ENCODE assay signal across 13 mouse cellular contexts in the genomic region with DNA sequence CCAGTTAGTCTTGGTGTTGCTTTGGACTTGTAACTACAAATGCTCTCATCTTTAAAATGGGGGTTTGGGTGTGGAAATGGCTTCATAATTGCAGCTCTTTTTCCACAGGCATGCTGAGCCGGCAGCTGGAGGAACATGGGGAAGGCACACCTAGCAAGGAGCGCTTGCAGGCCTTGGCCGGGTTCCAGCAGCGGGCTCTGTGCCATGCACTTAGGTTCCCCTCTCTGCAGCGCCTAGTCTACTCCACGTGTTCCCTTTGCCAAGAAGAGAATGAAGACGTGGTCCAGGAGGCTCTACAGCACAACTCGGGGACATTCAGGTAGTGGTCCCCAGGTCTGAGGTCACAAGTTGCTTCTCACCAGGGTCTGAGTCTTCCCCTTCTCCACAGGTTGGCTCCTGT. TPM values are rescaled to one million over a fixed set of nuclear protein-coding genes. Genes with fewer than 3 reads are reported as not detected.
A peak's percentile ranks its signal among the peaks of the same experiment; 100 is the strongest.
DNase-seq lines count a peak whose midpoint lies in the region; ATAC-seq and TF ChIP-seq lines count a peak whose summit lies in the region.
"Had no signal": no experiment of that assay in that cellular context is flagged by ENCODE, and none has a peak within 500 bp of the region (broad histone marks: within the 10 kb centered on the region; RNA-seq: fewer than 3 reads in every experiment).

No protein-coding gene starts in this region.

- 48% methylated on average over 8 of the region's 8 CpGs for WGBS in hindbrain, postnatal 0 days
- WGBS in hindbrain, embryonic 13.5 days = 77% methylated on average over 8 of the region's 8 CpGs

- no peaks in the 10 kb centered on the region for H3K27me3 ChIP-seq in hindbrain, postnatal 0 days (ENCODE audit: insufficient read depth, low read length)
- H3K27me3 ChIP-seq in hindbrain, embryonic 13.5 days = no peaks in the 10 kb centered on the region
- H3K27me3 ChIP-seq in MEL (ENCODE audit: control insufficient read depth in 1 of 2, insufficient read depth in 2 of 2, low read length in 2 of 2) = no peaks in the 10 kb centered on the region

- TF ChIP-seq CTCF in hindbrain, postnatal 0 days (IDR thresholded peaks at IDR 0.05; ENCODE audit: low read depth) = no peak
- no peak for TF ChIP-seq CTCF in MEL (IDR thresholded peaks at IDR 0.05 in 2 of 3, conservative IDR thresholded peaks at IDR 0.05 in 1 of 3; ENCODE audit: control insufficient read depth in 1 of 3, insufficient read depth in 1 of 3, low read depth in 2 of 3, low read length in 3 of 3, poor library complexity in 1 of 3, severe bottlenecking in 1 of 3)

- no peak overlapping the region for H3K27ac ChIP-seq in hindbrain, postnatal 0 days
- H3K27ac ChIP-seq in hindbrain, embryonic 13.5 days = no peak overlapping the region
- H3K27ac ChIP-seq in MEL (ENCODE audit: control insufficient read depth, low read depth, low read length) = no peak overlapping the region
- H3K27ac ChIP-seq: midbrain, embryonic 10.5 days had no signal

- no peaks in the 10 kb centered on the region for H3K9me3 ChIP-seq in hindbrain, postnatal 0 days (ENCODE audit: low read length)
- no peaks in the 10 kb centered on the region for H3K9me3 ChIP-seq in hindbrain, embryonic 13.5 days
- H3K9me3 ChIP-seq in MEL (replicated peaks; ENCODE audit: insufficient read depth, low read length) = no peaks in the 10 kb centered on the region

- H3K79me2 ChIP-seq in MEL (ENCODE audit: control insufficient read depth, insufficient read depth, low read length, poor library complexity) = peaks cover 14% of the 10 kb centered on the region

- no peak overlapping the region for H3K4me2 ChIP-seq in hindbrain, postnatal 0 days (ENCODE audit: low read depth, low read length)
- no peak overlapping the region for H3K4me2 ChIP-seq in hindbrain, embryonic 13.5 days

- TF ChIP-seq POLR2A in MEL (IDR thresholded peaks at IDR 0.05; ENCODE audit: control insufficient read depth in 1 of 2, insufficient read depth in 1 of 2, low read depth in 1 of 2, low read length in 2 of 2, poor library complexity in 1 of 2) = no peak

- peak; percentile 42 for DNase-seq in cerebellum, adult 11-12 months
- DNase-seq in cerebellum, adult 9-10 months = no peak
- DNase-seq in hindbrain, postnatal 0 days (ENCODE audit: low spot score) = peak; percentile 50
- peak; percentile 57 for DNase-seq in MEL (ENCODE audit: low read depth, low spot score)
- DNase-seq in kidney, postnatal 10 days = peak; percentile 61
- no peak for DNase-seq in T-cell, adult 2 months (ENCODE audit: low spot score)
- DNase-seq in thymus, postnatal 14 days = no peak
- DNase-seq: forebrain, postnatal 0 days had no signal

- peaks cover 68% of the 10 kb centered on the region for H3K36me3 ChIP-seq in hindbrain, postnatal 0 days (ENCODE audit: insufficient read depth, low read length)
- peaks cover 89% of the 10 kb centered on the region for H3K36me3 ChIP-seq in hindbrain, embryonic 13.5 days
- peaks cover 2 to 4% of the 10 kb centered on the region in 2 experiments; a peak in 2 of 4 replicates for H3K36me3 ChIP-seq in MEL (ENCODE audit: control insufficient read depth in 1 of 2, insufficient read depth in 2 of 2, low read length in 2 of 2)

- H3K9ac ChIP-seq in hindbrain, postnatal 0 days (replicated peaks; ENCODE audit: low read length) = no peak overlapping the region
- no peak overlapping the region for H3K9ac ChIP-seq in hindbrain, embryonic 13.5 days
- no peak overlapping the region for H3K9ac ChIP-seq in MEL (ENCODE audit: control insufficient read depth, low read depth, low read length, poor library complexity, severe bottlenecking)
- H3K9ac ChIP-seq: forebrain, postnatal 0 days had no signal

- no peak for TF ChIP-seq RAD21 in MEL (IDR thresholded peaks at IDR 0.05; ENCODE audit: low read depth, low read length)

- no peak for TF ChIP-seq EP300 in MEL (IDR thresholded peaks at IDR 0.05; ENCODE audit: low read depth in 1 of 2, low read length in 2 of 2)

- no peak overlapping the region for H3K4me3 ChIP-seq in hindbrain, postnatal 0 days (ENCODE audit: low read length)
- no peak overlapping the region for H3K4me3 ChIP-seq in hindbrain, embryonic 13.5 days
- H3K4me3 ChIP-seq in MEL (ENCODE audit: control insufficient read depth in 1 of 2, insufficient read depth in 1 of 2, low read depth in 2 of 2, low read length in 2 of 2) = no peak overlapping the region
- H3K4me3 ChIP-seq: midbrain, embryonic 10.5 days had no signal

- no peak for ATAC-seq in hindbrain, postnatal 0 days
- no peak for ATAC-seq in hindbrain, embryonic 13.5 days (ENCODE audit: low FRiP score)
- ATAC-seq: forebrain, postnatal 0 days had no signal

- peaks cover 6% of the 10 kb centered on the region; the same call in 1 of the 2 replicates for H3K4me1 ChIP-seq in hindbrain, postnatal 0 days (ENCODE audit: insufficient read depth, low read length)
- H3K4me1 ChIP-seq in hindbrain, embryonic 13.5 days (replicated peaks) = peaks cover 12% of the 10 kb centered on the region
- peaks cover 0 to 4% of the 10 kb centered on the region in 2 experiments; a peak in 3 of 4 replicates for H3K4me1 ChIP-seq in MEL (ENCODE audit: control insufficient read depth in 1 of 2, insufficient read depth in 2 of 2, low read length in 2 of 2)

TF ChIP-seq in MEL, 35 proteins besides CTCF, POLR2A, EP300 and RAD21:
- TF ChIP-seq TCF12 (IDR thresholded peaks at IDR 0.05; ENCODE audit: low read depth, low read length) (no peak), MXI1 (IDR thresholded peaks at IDR 0.05; ENCODE audit: low read depth, low read length) (peak; percentile 79), MYC (IDR thresholded peaks at IDR 0.05; ENCODE audit: low read depth, low read length) (peak; percentile 61; the same call in 1 of the 2 replicates), ETS1 (IDR thresholded peaks at IDR 0.05; ENCODE audit: low read depth, low read length) (no peak), MAX (IDR thresholded peaks at IDR 0.05; ENCODE audit: low read length) (peak; percentile 70; the same call in 1 of the 2 replicates)

RNA-seq across cellular contexts. Expression of a gene that starts 5.4 kb away (rescaled TPM):
- 17.8 and 22.7 TPM in 2 replicates for total RNA-seq in hindbrain, postnatal 0 days (2014; rRNA removed)
- polyA plus RNA-seq in hindbrain, postnatal 0 days (2015; fragmentation: Nextera tagmentation; extraction: Ambion mirVana) = 18.1 and 19.1 TPM in 2 replicates
- 31.1 and 31.2 TPM in 2 replicates for polyA plus RNA-seq in hindbrain, embryonic 13.5 days (2015; fragmentation: Nextera tagmentation; extraction: Ambion mirVana)
- total RNA-seq in MEL (2012; rRNA removed) = 70.8 and 90.0 TPM in 2 replicates
- 100 to 1,000 TPM in 1 of 2 experiments, 10 to 100 TPM in 1; 97.5 to 178 TPM for polyA plus RNA-seq in MEL (2012; ENCODE audit: insufficient read depth in 1 of 2, insufficient read length in 2 of 2, low read depth in 1 of 2, low replicate concordance in 2 of 2, missing spikeins in 1 of 2)

RNA-seq across cellular contexts. Expression of a gene that starts 19.2 kb away (rescaled TPM):
- total RNA-seq in hindbrain, postnatal 0 days (2014; rRNA removed) = 11.2 and 14.3 TPM in 2 replicates
- polyA plus RNA-seq in hindbrain, postnatal 0 days (2015; fragmentation: Nextera tagmentation; extraction: Ambion mirVana) = 7.5 TPM in 2 replicates
- polyA plus RNA-seq in hindbrain, embryonic 13.5 days (2015; fragmentation: Nextera tagmentation; extraction: Ambion mirVana) = 11.1 TPM in 2 replicates
- 10.2 and 12.4 TPM in 2 replicates for total RNA-seq in MEL (2012; rRNA removed)
- polyA plus RNA-seq in MEL (2012; ENCODE audit: insufficient read depth in 1 of 2, insufficient read length in 2 of 2, low read depth in 1 of 2, low replicate concordance in 2 of 2, missing spikeins in 1 of 2) = 10 to 100 TPM; 51.8 to 81.1 TPM

RNA-seq across cellular contexts. Expression of a gene that starts 22.1 kb away (rescaled TPM):
- total RNA-seq in hindbrain, postnatal 0 days (2014; rRNA removed) = not detected in 2 replicates
- polyA plus RNA-seq in hindbrain, postnatal 0 days (2015; fragmentation: Nextera tagmentation; extraction: Ambion mirVana) = 0.08 TPM in 1 of 2 replicates, not detected in the other
- polyA plus RNA-seq in hindbrain, embryonic 13.5 days (2015; fragmentation: Nextera tagmentation; extraction: Ambion mirVana) = not detected in 2 replicates
- not detected in 2 replicates for total RNA-seq in MEL (2012; rRNA removed)
- polyA plus RNA-seq in MEL (2012; ENCODE audit: insufficient read depth in 1 of 2, insufficient read length in 2 of 2, low read depth in 1 of 2, low replicate concordance in 2 of 2, missing spikeins in 1 of 2) = not detected
- total RNA-seq: common myeloid progenitor, adult 5-6 weeks; forebrain, postnatal 0 days; left cerebral cortex, postnatal 25 days had no signal
- polyA plus RNA-seq: forebrain, postnatal 0 days; midbrain, embryonic 10.5 days; stomach, embryonic 14.5 days had no signal

RNA-seq across cellular contexts. Expression of a gene that starts 25.3 kb away (rescaled TPM):
- total RNA-seq in hindbrain, postnatal 0 days (2014; rRNA removed) = not detected in 2 replicates
- polyA plus RNA-seq in hindbrain, postnatal 0 days (2015; fragmentation: Nextera tagmentation; extraction: Ambion mirVana) = 0.14 and 0.29 TPM in 2 replicates
- 0.13 and 0.28 TPM in 2 replicates for polyA plus RNA-seq in hindbrain, embryonic 13.5 days (2015; fragmentation: Nextera tagmentation; extraction: Ambion mirVana)
- total RNA-seq in MEL (2012; rRNA removed) = 0.19 TPM in 1 of 2 replicates, not detected in the other
- polyA plus RNA-seq in MEL (2012; ENCODE audit: insufficient read depth in 1 of 2, insufficient read length in 2 of 2, low read depth in 1 of 2, low replicate concordance in 2 of 2, missing spikeins in 1 of 2) = under 1 TPM in 1 of 2 experiments, not detected in 1; 0.10 TPM
- total RNA-seq: common myeloid progenitor, adult 5-6 weeks; forebrain, postnatal 0 days had no signal
- polyA plus RNA-seq: forebrain, postnatal 0 days; midbrain, embryonic 10.5 days; stomach, embryonic 14.5 days had no signal

Comparison
In these comparisons a context has a peak if more than half of its experiments do, and no peak if none do; other contexts are left out.
1. DNase-seq: peak in cerebellum, adult 11-12 months (single experiment), hindbrain, postnatal 0 days (single experiment), MEL (single experiment) and kidney, postnatal 10 days (single experiment); none in cerebellum, adult 9-10 months (single experiment), T-cell, adult 2 months (single experiment) and thymus, postnatal 14 days (single experiment).